Mouse (Mus musculus): ENCODE data around the gene Urod. TPM values are rescaled to one million over a fixed set of nuclear protein-coding genes. Genes with fewer than 3 reads are reported as not detected.

Urod gene
- polyA plus RNA-seq, 1 experiment from 2014 or later = 88.9 TPM

Other genes starting within 250 kb of the Urod start
- 19.8 and 21.1 TPM in 2 replicates for gene Toe1, start 186.8 kb downstream of the Urod start, polyA plus RNA-seq (2015; fragmentation: Nextera tagmentation; extraction: Ambion mirVana)
- gene Mutyh, start 186.7 kb downstream of the Urod start, polyA plus RNA-seq (2015; fragmentation: Nextera tagmentation; extraction: Ambion mirVana) = 7.8 and 8.5 TPM in 2 replicates
- 0.70 and 1.0 TPM in 2 replicates for gene Hpdl, start 172.7 kb downstream of the Urod start, polyA plus RNA-seq (2015; fragmentation: Nextera tagmentation; extraction: Ambion mirVana)
- 0.43 and 0.66 TPM in 2 replicates for gene Zswim5, start 117.0 kb downstream of the Urod start, polyA plus RNA-seq (2015; fragmentation: Nextera tagmentation; extraction: Ambion mirVana)
- 5.1 and 6.0 TPM in 2 replicates for gene Hectd3, start 904 bp upstream of the Urod start, polyA plus RNA-seq (2015; fragmentation: Nextera tagmentation; extraction: Ambion mirVana)
- 25.4 and 25.5 TPM in 2 replicates for gene Eif2b3, start 25.0 kb upstream of the Urod start, polyA plus RNA-seq (2015; fragmentation: Nextera tagmentation; extraction: Ambion mirVana)
- gene Ptch2, start 101.7 kb upstream of the Urod start, polyA plus RNA-seq (2015; fragmentation: Nextera tagmentation; extraction: Ambion mirVana) = 3.1 and 3.6 TPM in 2 replicates
- gene Btbd19, start 131.3 kb upstream of the Urod start, polyA plus RNA-seq (2015; fragmentation: Nextera tagmentation; extraction: Ambion mirVana) = 2.8 and 3.1 TPM in 2 replicates
- not detected in 2 replicates for gene Tctex1d4, start 132.4 kb upstream of the Urod start, polyA plus RNA-seq (2015; fragmentation: Nextera tagmentation; extraction: Ambion mirVana)
- gene Plk3, start 139.6 kb upstream of the Urod start, polyA plus RNA-seq (2015; fragmentation: Nextera tagmentation; extraction: Ambion mirVana) = 2.1 TPM in 2 replicates
- 616 and 654 TPM in 2 replicates for gene Rps8, start 161.8 kb upstream of the Urod start, polyA plus RNA-seq (2015; fragmentation: Nextera tagmentation; extraction: Ambion mirVana)
- gene Kif2c, start 188.2 kb upstream of the Urod start, polyA plus RNA-seq (2015; fragmentation: Nextera tagmentation; extraction: Ambion mirVana) = 42.0 and 44.2 TPM in 2 replicates

All from heart, embryonic 13.5 days (tissue).